Mouse (Mus musculus) neural tube, embryonic 14.5 days (tissue): ENCODE data around the gene Inpp5b. TPM values are rescaled to one million over a fixed set of nuclear protein-coding genes. Genes with fewer than 3 reads are reported as not detected.
"Not testable (repeated sequence)": the region's sequence is repeated elsewhere in the genome, so short reads cannot be mapped to it uniquely, and the experiment has no call there.

Source experiments
- ATAC-seq: fragments of 200-750 bp; cut with Nextera tagmentation; 2 replicates; pipeline ENCODE4 v1.8.0; 2017; ENCODE audit warnings: low read depth, mild to moderate bottlenecking, moderate TSS enrichment, moderate library complexity
- H3K27ac ChIP-seq: fragments of 300-500 bp; sonication (generic); 2 replicates; pipeline ENCODE4 v1.5.1; 2014; ENCODE audit warnings: low read depth, mild to moderate bottlenecking, control low read depth, low read length, moderate library complexity, mixed read lengths
- H3K27me3 ChIP-seq: fragments of 300-500 bp; sonication (generic); 2 replicates; pipeline ENCODE4 v1.6.1; 2014; ENCODE audit warnings: low read length; ENCODE audit not compliant: control insufficient read depth, insufficient read depth
- H3K36me3 ChIP-seq: fragments of 300-500 bp; sonication (generic); 2 replicates; pipeline ENCODE4 v1.6.1; 2014; ENCODE audit warnings: low read length, mixed read lengths; ENCODE audit not compliant: control insufficient read depth, insufficient read depth
- H3K4me1 ChIP-seq: fragments of 300-500 bp; sonication (generic); 2 replicates; pipeline ENCODE4 v1.6.1; 2014; ENCODE audit warnings: low read length; ENCODE audit not compliant: control insufficient read depth, insufficient read depth
- H3K4me2 ChIP-seq: fragments of 300-500 bp; sonication (generic); 2 replicates; pipeline ENCODE4 v1.6.1; 2014; ENCODE audit warnings: mild to moderate bottlenecking, low read depth, low read length, control low read depth
- H3K4me3 ChIP-seq: fragments of 300-500 bp; sonication (generic); 2 replicates; pipeline ENCODE4 v1.5.1; 2014; ENCODE audit warnings: low read depth, low read length, control low read depth, mixed read lengths
- H3K9ac ChIP-seq: fragments of 300-500 bp; sonication (generic); replicated peaks from 2 replicates; pipeline ENCODE4 v1.6.1; 2014; ENCODE audit warnings: low read depth, mild to moderate bottlenecking, control low read depth, low read length, mixed read lengths
- H3K9me3 ChIP-seq: fragments of 300-500 bp; sonication (generic); 2 replicates; pipeline ENCODE4 v1.6.1; 2016; ENCODE audit warnings: low read length; ENCODE audit not compliant: control insufficient read depth
- WGBS: fragments of 180-500 bp; shearing (Covaris S2); extraction: QIAGEN DNeasy Blood & Tissue Kit; methylation state at CpG from one replicate; pipeline ENCODE4 v1.1.7; 2014; 5-methylcytosine and 5-hydroxymethylcytosine counted together
- polyA plus RNA-seq: library from polyadenylated mRNA; unstranded; fragments of >200 nt; fragmentation: Nextera tagmentation; extraction: Ambion mirVana; gene quantifications from 2 replicates; pipeline ENCODE4 v1.2.1, GENCODE M21; 2014

Gene Inpp5b
- polyA plus RNA-seq, 1 experiment from 2014 or later, result 22.5 TPM

DNA sequence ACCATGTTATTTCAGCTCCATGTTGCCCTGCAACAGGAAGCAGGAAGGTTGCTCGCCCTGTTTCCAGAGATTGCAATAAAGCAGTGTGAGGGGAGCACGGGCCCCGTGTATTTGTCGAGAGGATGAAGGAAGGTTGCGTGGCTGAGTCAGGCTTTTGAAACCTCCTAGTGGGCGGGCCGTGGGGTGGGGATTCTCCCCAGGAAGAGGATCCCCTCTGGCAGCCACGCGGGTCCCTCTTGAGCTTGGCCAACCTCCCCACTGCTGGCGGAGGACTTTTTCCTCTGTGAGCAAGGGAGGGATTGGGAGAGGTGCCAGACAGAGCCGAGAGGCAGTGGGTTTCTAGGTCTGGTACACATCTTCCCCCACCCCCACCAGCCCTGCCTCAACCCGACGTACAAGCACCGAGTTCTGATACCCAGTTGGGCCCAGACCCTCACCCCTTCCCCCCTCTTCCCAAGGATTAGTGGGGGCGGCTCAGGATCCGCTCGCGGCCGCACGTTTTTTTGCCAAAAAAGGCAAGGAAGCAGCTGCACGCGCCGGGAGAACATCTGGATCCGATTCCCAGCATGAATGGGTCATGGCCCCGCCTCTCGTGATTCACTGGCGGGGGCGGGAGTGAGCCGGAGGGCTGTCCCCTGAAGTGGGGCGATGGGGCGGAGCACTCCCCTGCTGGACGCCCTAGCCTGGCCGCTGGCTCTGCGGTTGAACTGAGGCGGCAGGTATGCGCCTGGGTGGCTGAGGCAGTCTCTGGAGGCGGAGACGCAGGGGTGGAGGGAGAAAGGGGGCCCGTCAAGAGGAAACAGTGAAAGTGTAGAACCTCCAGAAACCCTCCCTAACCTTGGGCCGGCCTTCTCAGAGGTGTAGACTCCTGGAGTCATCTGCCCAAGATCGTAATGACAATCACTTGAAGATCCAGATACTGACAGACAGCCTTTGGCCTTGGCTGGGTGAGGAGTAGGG lies 32.9 kb upstream of the Inpp5b start:
- H3K27ac ChIP-seq, result peak overlapping the region; percentile 46; the same call in 1 of the 2 replicates
- peak overlapping the region; percentile 40 for H3K4me2 ChIP-seq
- 2% methylated on average over 41 of the region's 41 CpGs for WGBS
- peaks cover 14% of the 10 kb centered on the region for H3K4me1 ChIP-seq
- H3K4me3 ChIP-seq, result peak overlapping the region; percentile 26
- no peaks in the 10 kb centered on the region for H3K9me3 ChIP-seq
- peaks cover 10% of the 10 kb centered on the region for H3K27me3 ChIP-seq
- H3K9ac ChIP-seq, result 0 out of 2 replicates have a peak overlapping the region, but pooled peaks have one; percentile 42
- peak; percentile 25; the same call in 1 of the 2 replicates for ATAC-seq
- H3K36me3 ChIP-seq, result no peaks in the 10 kb centered on the region

DNA sequence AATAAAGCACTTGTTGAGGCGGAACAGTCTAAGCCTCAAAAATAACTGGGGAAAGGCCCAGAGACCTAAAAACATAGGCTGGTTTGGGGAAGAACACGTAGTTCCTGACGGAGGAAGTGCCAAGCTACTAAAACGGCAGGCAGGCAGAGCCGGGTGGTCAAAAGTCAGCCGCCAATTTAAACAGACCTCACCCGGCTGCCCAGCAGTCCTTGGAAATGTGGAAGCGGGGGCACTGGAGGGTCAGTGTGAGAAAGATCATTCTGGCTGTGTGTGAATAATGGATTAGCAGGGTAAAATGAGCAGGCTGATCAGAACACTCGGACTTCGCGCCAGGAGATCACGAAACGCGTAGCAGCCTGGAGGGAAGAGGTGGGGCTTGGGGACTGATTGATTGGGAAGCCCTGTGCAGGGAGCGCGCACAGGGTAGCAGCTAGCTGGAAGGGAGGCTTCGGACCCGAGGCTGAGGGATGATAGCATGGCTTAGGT lies 31.6 kb upstream of the Inpp5b start:
- WGBS, result 3% methylated on average over 18 of the region's 18 CpGs
- ATAC-seq, result no peak
- no peak overlapping the region for H3K27ac ChIP-seq

DNA sequence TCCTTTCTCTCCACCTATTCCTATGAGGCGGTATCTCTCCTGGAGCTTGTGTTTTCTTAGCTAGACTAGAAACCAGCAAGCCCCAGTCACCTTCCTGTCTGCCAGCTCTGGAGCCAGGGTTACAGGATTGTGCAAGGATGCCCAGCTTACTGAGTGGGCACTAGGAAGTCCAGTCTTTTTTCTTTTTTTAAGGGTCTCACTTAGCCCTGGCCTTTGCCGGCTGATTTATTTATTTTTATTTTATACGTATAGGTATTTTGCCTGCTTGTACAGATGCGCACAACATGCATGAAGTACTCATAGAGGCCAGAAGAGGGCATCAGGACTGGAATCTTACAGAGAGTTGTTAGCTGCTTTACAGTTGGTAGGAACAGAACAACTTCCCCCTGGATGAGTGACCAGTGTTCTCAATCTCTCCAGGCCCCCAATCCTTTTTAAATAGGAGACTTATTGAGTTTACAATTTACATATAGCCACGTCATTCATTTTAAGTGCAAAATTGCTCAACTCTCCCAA lies 30.8 kb upstream of the Inpp5b start:
- H3K9ac ChIP-seq, result no peak overlapping the region
- no peak overlapping the region for H3K27ac ChIP-seq
- peaks cover 10% of the 10 kb centered on the region for H3K27me3 ChIP-seq
- H3K4me3 ChIP-seq, result no peak overlapping the region
- H3K4me1 ChIP-seq, result peaks cover 17% of the 10 kb centered on the region; the same call in 1 of the 2 replicates
- H3K36me3 ChIP-seq, result 0 out of 2 replicates have a peak, but pooled peaks cover under 1% of the 10 kb centered on the region
- H3K4me2 ChIP-seq, result no peak overlapping the region
- WGBS, result 13% methylated on average over 5 of the region's 5 CpGs
- no peak for ATAC-seq
- H3K9me3 ChIP-seq, result no peaks in the 10 kb centered on the region

More for the DNA sequence above, 31.6 kb upstream of the Inpp5b start:
- no peak overlapping the region; the same call in 1 of the 2 replicates for H3K9ac ChIP-seq
- no peaks in the 10 kb centered on the region for H3K36me3 ChIP-seq
- peaks cover 10% of the 10 kb centered on the region for H3K27me3 ChIP-seq
- peak overlapping the region; percentile 26; the same call in 1 of the 2 replicates for H3K4me2 ChIP-seq
- no peaks in the 10 kb centered on the region for H3K9me3 ChIP-seq
- no peak overlapping the region for H3K4me3 ChIP-seq
- H3K4me1 ChIP-seq, result peaks cover 9% of the 10 kb centered on the region; the same call in 1 of the 2 replicates

DNA sequence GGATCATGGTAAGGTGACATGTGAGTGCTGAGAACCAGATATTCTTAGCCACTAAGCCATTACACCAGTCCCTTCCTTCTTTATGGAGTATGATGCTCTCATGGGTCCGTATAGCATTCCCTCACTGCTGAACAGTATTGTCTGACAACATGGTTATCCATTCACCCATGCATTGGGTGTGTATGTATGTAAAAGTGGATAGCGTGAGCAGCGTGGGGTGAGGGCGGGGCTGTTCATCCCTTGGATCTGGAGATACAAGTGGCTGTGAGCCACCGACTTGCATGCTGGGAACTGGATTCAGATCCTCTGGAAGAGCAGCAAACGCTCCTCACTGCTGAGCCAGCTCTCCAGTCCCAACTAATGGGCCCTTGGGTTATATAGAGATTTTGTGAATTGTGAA lies 29.0 kb upstream of the Inpp5b start:
- Histone ChIP-seq H3K27ac (no peak overlapping the region), H3K27me3 (peaks cover 10% of the 10 kb centered on the region), H3K9ac (no peak overlapping the region), H3K9me3 (no peaks in the 10 kb centered on the region), H3K36me3 (peaks cover 5% of the 10 kb centered on the region; the same call in 1 of the 2 replicates), H3K4me2 (no peak overlapping the region), H3K4me3 (no peak overlapping the region), H3K4me1 (peaks cover 19% of the 10 kb centered on the region; the same call in 1 of the 2 replicates)
- 83% methylated on average over 6 of the region's 6 CpGs for WGBS
- no peak for ATAC-seq

DNA sequence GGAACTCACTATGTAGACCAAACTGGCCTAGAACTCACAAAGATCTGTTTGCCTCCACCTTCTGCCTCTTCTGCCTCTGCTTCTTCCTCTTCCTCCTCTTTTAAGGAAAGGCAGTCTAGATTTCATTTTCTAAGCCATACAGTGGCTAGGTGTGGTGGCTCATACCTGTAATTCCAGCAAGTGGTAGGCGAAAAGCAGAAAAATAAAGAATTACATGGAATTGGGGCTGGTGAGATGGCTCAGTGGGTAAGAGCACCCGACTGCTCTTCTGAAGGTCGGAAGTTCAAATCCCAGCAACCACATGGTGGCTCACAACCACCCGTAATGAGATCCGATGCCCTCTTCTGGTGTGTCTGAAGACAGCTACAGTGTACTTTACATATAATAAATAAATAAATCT lies 27.8 kb upstream of the Inpp5b start:
- H3K4me2 ChIP-seq, ATAC-seq: not testable (repeated sequence)
- peaks cover 18% of the 10 kb centered on the region; the same call in 1 of the 2 replicates for H3K4me1 ChIP-seq

DNA sequence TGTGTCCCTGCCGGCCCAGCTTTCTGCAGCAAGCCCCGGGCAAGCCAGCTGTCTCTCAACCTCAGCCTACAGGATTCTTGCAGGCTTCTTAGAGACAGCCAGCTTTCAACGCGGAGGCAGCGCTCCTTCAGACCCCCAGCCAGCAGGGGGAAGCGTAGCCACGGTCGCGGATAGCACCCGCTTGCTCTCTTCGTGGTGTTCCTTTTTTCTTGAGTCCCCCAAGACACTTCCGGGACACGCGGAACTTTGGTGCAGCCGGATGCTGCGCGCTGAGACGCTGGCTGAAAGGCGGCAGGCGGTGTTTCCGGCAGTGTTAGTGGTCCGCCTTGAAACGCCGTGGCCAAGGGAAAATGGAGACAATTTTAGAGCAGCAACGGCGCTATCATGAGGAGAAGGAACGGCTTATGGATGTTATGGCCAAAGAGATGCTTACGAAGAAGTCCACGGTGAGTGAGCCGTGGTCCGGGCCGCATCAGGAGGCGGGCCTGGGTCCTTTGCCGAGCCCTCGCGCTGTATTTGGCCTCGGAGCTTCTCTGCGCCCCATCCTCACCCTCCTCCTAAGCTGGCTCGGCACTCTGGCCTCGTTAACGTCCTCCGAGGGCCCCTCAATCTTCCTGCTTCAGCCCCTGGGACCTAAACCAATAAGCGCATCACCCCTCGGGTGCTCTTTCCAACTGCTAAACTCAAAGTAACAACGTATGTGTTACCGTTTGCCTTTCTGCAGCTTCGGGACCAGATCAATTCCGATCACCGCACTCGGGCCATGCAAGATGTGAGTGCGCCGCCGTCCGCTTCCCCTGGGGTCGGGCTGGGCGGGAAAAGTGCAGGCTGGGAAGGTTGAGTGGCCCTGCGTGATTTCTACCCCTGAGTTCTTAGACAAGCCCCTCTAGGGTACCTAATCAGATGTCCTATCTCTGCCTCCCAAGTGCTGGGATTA lies 26.8 kb upstream of the Inpp5b start, which contains the start of gene Sf3a3:
TSS of gene Sf3a3 (plus strand) at position 232 of the 937 bp plus-strand sequence.
- 0% methylated on average over 57 of the region's 57 CpGs for WGBS
- peak; percentile 94 for ATAC-seq
- peaks cover 4% of the 10 kb centered on the region for H3K27me3 ChIP-seq
- H3K27ac ChIP-seq, result no peak within 1 kb of the TSS; the same call in 1 of the 2 replicates
- peak within 1 kb of the TSS; percentile 70 for H3K4me3 ChIP-seq
- peak within 1 kb of the TSS; percentile 92 for H3K4me2 ChIP-seq
- peak within 1 kb of the TSS; percentile 65 for H3K9ac ChIP-seq
- H3K4me1 ChIP-seq, result peaks cover 16% of the 10 kb centered on the region; the same call in 1 of the 2 replicates
- H3K36me3 ChIP-seq, result peaks cover 23% of the 10 kb centered on the region
- no peaks in the 10 kb centered on the region for H3K9me3 ChIP-seq

More for the DNA sequence above, 27.8 kb upstream of the Inpp5b start:
- not testable (repeated sequence) for H3K9me3 ChIP-seq, H3K4me3 ChIP-seq, H3K27ac ChIP-seq, H3K27me3 ChIP-seq, H3K9ac ChIP-seq
- H3K36me3 ChIP-seq, result peaks cover 14% of the 10 kb centered on the region
- 81% methylated on average over 5 of the region's 5 CpGs for WGBS

DNA sequence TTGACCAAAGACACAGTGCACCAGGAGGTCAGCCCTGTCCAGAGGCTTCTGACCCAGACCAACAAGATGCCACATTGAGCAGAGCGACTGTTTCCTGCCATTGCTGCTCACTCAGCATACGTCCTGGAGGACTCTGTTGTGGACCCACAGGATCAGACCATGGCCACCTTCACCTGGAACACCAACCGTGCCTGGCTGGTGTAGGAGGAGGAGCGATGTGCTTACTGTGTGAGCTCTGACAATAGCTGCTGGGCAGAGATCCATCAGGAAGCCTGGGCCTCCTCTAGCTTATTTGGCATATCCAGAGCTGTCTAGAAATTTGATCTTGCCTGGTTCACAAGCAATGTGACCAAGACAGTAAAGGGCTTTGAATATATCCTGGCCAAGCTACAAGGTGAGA lies 22.5 kb upstream of the Inpp5b start:
- no peaks in the 10 kb centered on the region for H3K27me3 ChIP-seq
- H3K4me3 ChIP-seq, result no peak overlapping the region
- no peak overlapping the region for H3K4me2 ChIP-seq
- 97% methylated on average over 4 of the region's 4 CpGs for WGBS
- ATAC-seq, result no peak
- H3K27ac ChIP-seq, result no peak overlapping the region
- peaks cover 55% of the 10 kb centered on the region for H3K36me3 ChIP-seq
- peaks cover 10% of the 10 kb centered on the region; the same call in 1 of the 2 replicates for H3K4me1 ChIP-seq
- H3K9ac ChIP-seq, result no peak overlapping the region
- H3K9me3 ChIP-seq, result no peaks in the 10 kb centered on the region

DNA sequence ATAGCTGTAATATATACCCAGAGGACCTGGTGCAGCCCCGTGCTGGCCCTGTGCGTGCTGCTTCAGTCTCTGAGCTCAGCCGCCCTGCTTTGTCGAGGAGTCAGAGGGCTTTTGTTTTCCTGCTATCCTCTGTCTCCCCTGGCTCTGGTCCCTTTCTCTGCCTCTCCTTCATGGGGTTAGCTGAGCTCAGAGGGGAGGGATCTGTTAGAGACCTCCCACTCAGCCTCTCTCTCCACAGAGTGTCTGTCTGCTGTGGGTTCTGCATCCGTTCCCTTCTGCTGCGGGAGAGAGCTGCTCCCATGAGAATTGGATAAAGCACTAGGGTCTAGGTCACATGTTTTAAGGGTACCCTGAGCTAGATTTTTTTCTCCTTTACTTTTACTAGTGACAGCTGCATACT lies 15.5 kb upstream of the Inpp5b start:
- 84% methylated on average over 6 of the region's 6 CpGs for WGBS
- Histone ChIP-seq H3K27me3 (no peaks in the 10 kb centered on the region), H3K4me3 (no peak overlapping the region), H3K36me3 (peaks cover 78% of the 10 kb centered on the region), H3K27ac (no peak overlapping the region), H3K4me2 (no peak overlapping the region), H3K9me3 (no peaks in the 10 kb centered on the region), H3K9ac (no peak overlapping the region), H3K4me1 (no peaks in the 10 kb centered on the region)
- no peak for ATAC-seq
